Mouse (Mus musculus): ENCODE results near the gene Atxn7l2.

The Atxn7l2 gene

GRCm38 (mm10) chr3:108178756-108179715 lies 31.7 kb downstream of the Atxn7l2 start:
- DNase-seq = no peak

GRCm38 (mm10) chr3:108174672-108175531 lies 35.8 kb downstream of the Atxn7l2 start:
- DNase-seq = peak; percentile 53 to 62

- DNase-seq = no peak
These were observed 41.5 kb downstream of the Atxn7l2 start for GRCm38 (mm10) chr3:108169199-108169598.

- DNase-seq = no peak
These were observed 43.2 kb downstream of the Atxn7l2 start for GRCm38 (mm10) chr3:108167499-108167898.

- no peak for DNase-seq
These were observed 44.1 kb downstream of the Atxn7l2 start for GRCm38 (mm10) chr3:108166486-108167211.

GRCm38 (mm10) chr3:108165532-108166315 lies 45.0 kb downstream of the Atxn7l2 start:
- no peak for DNase-seq

GRCm38 (mm10) chr3:108164807-108165206 lies 45.9 kb downstream of the Atxn7l2 start:
- DNase-seq = peak; percentile 84 to 88

- DNase-seq = no peak
These were observed 46.6 kb downstream of the Atxn7l2 start for GRCm38 (mm10) chr3:108164091-108164490.

GRCm38 (mm10) chr3:108158383-108159037 lies 52.2 kb downstream of the Atxn7l2 start:
- DNase-seq = no peak

GRCm38 (mm10) chr3:108154656-108155055 lies 56.1 kb downstream of the Atxn7l2 start, which contains the start of gene Gpr61:
TSS of gene Gpr61 (minus strand) at chr3:108154882.
- DNase-seq = peak; percentile 47 to 60

- DNase-seq = no peak
These were observed 58.4 kb downstream of the Atxn7l2 start for GRCm38 (mm10) chr3:108152290-108152689.
